Mouse (Mus musculus) 3T3-L1 (cell line): Measurements from ENCODE around the gene Cdh11.
"Not testable (repeated sequence)": the region's sequence is repeated elsewhere in the genome, so short reads cannot be mapped to it uniquely, and the experiment has no call there.

Source experiments
- DNase-seq: peaks from one replicate; pipeline ENCODE4 v3.0.0-alpha.2; 2015; ENCODE audit warnings: low read depth, low spot score

Gene Cdh11

GRCm38 (mm10) chr8:102715956-102716355 is 69.5 kb downstream of the Cdh11 start:
- no peak for DNase-seq

- DNase-seq, result no peak
Measured at GRCm38 (mm10) chr8:102707305-102707704, 78.1 kb downstream of the Cdh11 start.

GRCm38 (mm10) chr8:102705376-102705905 is 80.0 kb downstream of the Cdh11 start:
- DNase-seq, result no peak

DNA sequence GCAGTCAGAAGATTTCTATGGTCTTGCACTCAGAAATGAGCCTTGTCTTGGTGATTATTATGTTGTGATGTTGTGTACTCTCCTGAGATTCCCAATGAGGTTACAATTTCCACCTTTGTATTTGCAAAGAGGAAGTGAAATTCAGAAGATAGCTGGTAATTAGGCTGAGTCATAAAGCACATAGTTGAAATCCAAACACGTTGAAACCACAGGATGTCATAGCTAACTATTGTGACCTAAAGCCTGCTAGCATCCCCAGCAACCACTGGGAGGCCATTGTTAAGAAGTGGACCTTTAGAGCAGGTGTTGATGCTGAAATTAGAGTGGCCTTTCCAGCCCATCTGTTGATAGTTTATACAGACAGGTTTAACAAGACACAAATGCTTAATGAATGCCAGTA is 85.2 kb downstream of the Cdh11 start:
- peak; percentile 25 for DNase-seq

GRCm38 (mm10) chr8:102698232-102698837 is 87.1 kb downstream of the Cdh11 start:
- DNase-seq, result no peak

DNA sequence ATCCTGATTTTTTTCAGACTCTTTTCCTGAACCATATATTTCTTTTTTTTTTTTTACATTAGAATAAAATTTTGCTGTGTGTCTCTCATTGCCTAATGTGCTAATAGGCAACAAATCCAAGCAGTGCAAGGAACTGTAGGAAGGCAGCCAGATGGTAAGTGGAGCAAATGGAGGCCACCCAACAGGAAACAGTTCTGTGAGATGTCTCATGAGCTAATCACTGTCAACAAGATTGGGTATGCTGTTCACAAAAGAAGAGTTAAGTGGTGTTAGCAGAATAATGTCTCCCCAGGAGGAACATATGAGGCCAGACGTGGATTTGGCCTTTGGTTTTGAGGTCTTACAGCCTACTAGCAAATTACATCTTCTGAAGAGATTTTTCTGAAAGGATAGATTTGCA is 92.0 kb downstream of the Cdh11 start:
- DNase-seq, result peak; percentile 34

- not testable (repeated sequence) for DNase-seq
Measured at GRCm38 (mm10) chr8:102685491-102685890, 100.0 kb downstream of the Cdh11 start.

DNA sequence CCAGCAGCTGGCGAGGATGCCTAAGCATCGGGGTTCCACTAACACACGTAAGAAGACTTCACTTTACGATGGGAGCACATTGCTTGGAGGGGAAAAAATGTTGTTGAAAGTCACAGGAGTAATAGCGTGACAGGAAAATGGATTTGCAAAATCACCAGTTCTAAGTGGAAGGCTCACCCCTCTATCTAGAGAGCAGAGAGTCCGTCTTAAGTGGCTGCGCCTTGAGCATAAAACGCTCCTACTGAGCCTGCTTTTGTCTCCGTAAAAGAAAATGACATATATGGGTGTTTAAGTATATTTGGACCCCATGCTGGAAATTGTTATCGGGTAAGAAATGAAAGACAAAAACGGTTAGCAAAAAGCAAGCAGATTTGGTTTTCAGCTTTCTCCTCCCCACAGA is 100.4 kb downstream of the Cdh11 start:
- no peak for DNase-seq

GRCm38 (mm10) chr8:102677148-102677547 is 108.3 kb downstream of the Cdh11 start:
- DNase-seq, result no peak

- DNase-seq, result not testable (repeated sequence)
Measured at GRCm38 (mm10) chr8:102664561-102664960, 120.9 kb downstream of the Cdh11 start.

GRCm38 (mm10) chr8:102656529-102656928 is 128.9 kb downstream of the Cdh11 start:
- DNase-seq, result no peak

DNA sequence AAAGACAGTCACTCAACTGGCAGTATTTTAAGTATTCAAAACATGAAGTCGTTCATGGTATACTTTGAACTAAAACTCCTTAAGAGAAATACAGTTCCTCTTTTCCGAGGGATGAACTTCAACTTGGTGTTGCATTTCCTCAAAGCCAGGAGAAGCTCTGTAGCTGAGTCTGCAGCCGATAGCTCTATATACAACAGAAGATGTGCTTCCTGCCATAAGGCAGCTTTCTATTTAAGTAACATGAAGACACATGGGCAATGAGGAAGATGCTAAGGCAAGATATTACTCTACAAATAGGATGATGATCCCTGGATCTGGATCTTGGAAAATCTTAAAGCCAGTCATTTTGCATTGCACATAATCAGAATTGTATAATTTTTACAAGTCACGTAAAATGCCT is 133.5 kb downstream of the Cdh11 start:
- no peak for DNase-seq

- peak; percentile 61 for DNase-seq
Measured at GRCm38 (mm10) chr8:102627151-102627550, 158.3 kb downstream of the Cdh11 start.

DNA sequence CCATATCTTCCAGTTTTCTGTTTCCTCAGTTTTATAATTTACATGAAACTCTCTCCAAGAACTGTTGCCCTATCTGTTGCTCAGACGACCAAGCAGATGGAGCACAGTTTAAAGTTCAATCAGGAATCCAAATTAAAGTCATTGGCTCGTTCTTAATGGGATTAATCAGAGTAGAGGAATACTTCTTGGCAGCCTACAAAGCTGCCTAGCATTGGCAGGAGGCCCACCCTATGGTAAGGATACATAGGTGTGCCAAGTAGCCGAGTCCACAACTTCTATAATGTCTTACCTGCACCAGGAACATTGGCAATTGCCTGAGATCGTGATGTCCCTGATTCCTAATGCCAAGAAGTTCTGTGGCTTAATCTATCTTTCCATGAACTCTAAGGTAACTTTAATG is 173.3 kb downstream of the Cdh11 start:
- DNase-seq, result no peak

DNA sequence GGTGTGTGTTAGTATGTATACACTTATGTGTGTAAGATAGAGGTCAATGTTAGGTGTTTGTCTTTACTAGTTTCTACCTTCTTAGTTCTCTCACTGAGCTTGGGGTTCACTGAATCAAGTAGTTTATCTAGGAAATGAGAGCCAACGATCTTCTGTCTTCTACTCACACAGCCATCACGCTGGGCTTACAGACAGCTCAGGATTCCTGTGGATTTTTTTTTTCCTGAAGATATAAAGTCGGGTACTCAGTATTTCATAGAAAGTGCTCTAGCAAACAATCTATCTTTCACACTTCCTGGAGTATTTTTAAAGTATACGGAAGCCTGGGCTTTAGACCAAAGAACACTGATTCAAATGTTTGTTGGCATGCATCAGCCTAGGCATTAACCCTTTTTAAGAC is 184.1 kb downstream of the Cdh11 start:
- DNase-seq, result no peak

- peak; percentile 88 for DNase-seq
Measured at GRCm38 (mm10) chr8:102596523-102596922, 188.9 kb downstream of the Cdh11 start.

DNA sequence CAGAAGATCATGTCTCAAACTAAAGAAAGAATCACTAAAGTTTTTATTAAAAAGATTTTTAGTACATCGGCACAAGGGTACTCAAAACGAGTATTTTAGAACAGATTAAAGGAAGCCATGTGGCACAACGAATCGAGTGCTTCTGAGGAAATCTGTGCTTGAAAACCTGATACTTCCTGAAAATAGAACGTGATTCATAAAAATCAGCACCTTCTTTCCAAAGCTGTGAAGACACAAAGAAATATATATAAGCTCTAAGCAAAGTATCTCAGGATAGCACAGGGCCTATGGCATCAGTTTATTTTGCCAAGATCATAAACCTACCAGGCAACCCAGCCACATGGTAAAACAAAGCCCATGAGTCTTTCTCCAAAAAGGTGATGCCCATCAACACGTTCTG is 191.5 kb downstream of the Cdh11 start:
- no peak for DNase-seq
